Mouse (Mus musculus) kidney, adult 2 months (tissue): ENCODE measurements around the gene Trim47.

ENCODE experiments used
- CTCF ChIP-seq: fragments of 200-500 bp; conservative IDR thresholded peaks from 2 replicates; pipeline ENCODE4 v1.5.1; 2011; ENCODE audit warnings: low read depth, mild to moderate bottlenecking, control low read depth, low read length, moderate library complexity, mixed read lengths; ENCODE audit not compliant: insufficient read depth, insufficient read length
- POLR2A ChIP-seq: fragments of 200-500 bp; IDR thresholded peaks from one replicate; pipeline ENCODE4 v1.6.1; 2011; ENCODE audit warnings: low read depth, low read length, control low read depth

GRCm38 (mm10) chr11:116064187-116064867 is 62.7 kb downstream of the Trim47 start:
- TF ChIP-seq CTCF: no peak
- TF ChIP-seq POLR2A: no peak
